Mouse (Mus musculus) spleen, adult 2 months (tissue): ENCODE data around the gene Drg1.
"Not testable (repeated sequence)": the region's sequence is repeated elsewhere in the genome, so short reads cannot be mapped to it uniquely, and the experiment has no call there.

Experiments used
- CTCF ChIP-seq: fragments of 200-500 bp; IDR thresholded peaks from 2 replicates; pipeline ENCODE4 v1.5.1; 2011; ENCODE audit warnings: mild to moderate bottlenecking, inconsistent platforms; ENCODE audit not compliant: insufficient read depth, insufficient read length, insufficient replicate concordance; ENCODE audit errors: extremely low read depth
- POLR2A ChIP-seq: fragments of 200-500 bp; IDR thresholded peaks from 2 replicates; pipeline ENCODE4 v1.6.1; 2011; ENCODE audit warnings: low read depth, low read length, inconsistent platforms

DNA sequence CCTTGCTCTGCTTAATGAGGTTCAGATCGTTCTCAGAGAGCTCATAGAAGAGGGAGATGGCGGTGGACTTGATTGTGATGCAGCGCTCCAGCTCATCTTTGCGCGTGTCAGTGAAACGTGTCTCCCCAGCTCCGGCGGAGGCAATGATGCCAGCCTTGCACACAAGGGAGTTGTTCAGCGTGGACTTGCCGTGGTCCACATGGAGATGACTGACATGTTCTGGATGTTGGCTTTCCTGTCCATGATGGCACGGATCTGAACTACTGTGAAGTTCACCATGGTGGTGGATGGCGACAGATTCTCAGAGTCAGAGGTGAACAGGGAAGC is 115.6 kb downstream of the Drg1 start:
- TF ChIP-seq CTCF, POLR2A: not testable (repeated sequence)
